Mouse (Mus musculus): ENCODE data around the gene Lrrc23.
"Not testable (repeated sequence)": the region's sequence is repeated elsewhere in the genome, so short reads cannot be mapped to it uniquely, and the experiment has no call there.

DNA sequence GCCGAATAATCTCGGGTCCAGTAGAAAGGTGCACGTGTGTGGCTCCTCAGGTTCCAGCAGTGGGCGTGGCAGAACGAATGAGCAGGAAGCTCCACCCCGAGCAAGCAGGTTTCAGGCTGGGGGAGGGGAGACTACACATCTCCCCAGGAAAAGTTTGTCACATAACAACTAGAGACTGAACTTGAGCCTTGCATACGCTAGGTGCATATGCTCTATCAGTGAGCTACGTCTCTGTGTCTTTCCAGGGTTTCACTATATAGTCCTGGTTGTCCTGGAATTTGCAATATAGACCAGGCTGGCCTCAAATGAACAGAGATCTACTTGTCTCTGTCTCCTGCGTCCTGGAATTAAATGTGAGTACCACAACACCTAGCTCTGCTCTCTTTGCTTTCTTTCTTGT lies 22.9 kb upstream of the Lrrc23 start:
- not testable (repeated sequence) for TF ChIP-seq POLR2A (IDR thresholded peaks at IDR 0.05; ENCODE audit: low read depth, low read length); CTCF (IDR thresholded peaks at IDR 0.05; ENCODE audit: borderline replicate concordance, insufficient read depth, low read length)

Measured in embryonic fibroblast, embryonic 13.5 days (primary cell).